Mouse (Mus musculus) intestine, embryonic 15.5 days (tissue): Measurements from ENCODE around the gene Rras. TPM values are rescaled to one million over a fixed set of nuclear protein-coding genes. Genes with fewer than 3 reads are reported as not detected.

Source experiments
- ATAC-seq: fragments of 200-750 bp; cut with Nextera tagmentation; 2 replicates; pipeline ENCODE4 v1.8.0; 2017; ENCODE audit warnings: moderate TSS enrichment, moderate library complexity
- H3K27ac ChIP-seq: fragments of 300-500 bp; sonication (generic); 2 replicates; pipeline ENCODE4 v1.5.1; 2015; ENCODE audit warnings: mild to moderate bottlenecking, inconsistent platforms
- H3K27me3 ChIP-seq: fragments of 300-500 bp; sonication (generic); replicated peaks from 2 replicates; pipeline ENCODE4 v1.6.1; 2015; ENCODE audit warnings: inconsistent platforms
- H3K36me3 ChIP-seq: fragments of 300-500 bp; sonication (generic); 2 replicates; pipeline ENCODE4 v1.6.1; 2015; ENCODE audit warnings: inconsistent platforms
- H3K4me1 ChIP-seq: fragments of 300-500 bp; sonication (generic); replicated peaks from 2 replicates; pipeline ENCODE4 v1.6.1; 2015; ENCODE audit warnings: inconsistent platforms
- H3K4me2 ChIP-seq: fragments of 300-500 bp; sonication (generic); replicated peaks from 2 replicates; pipeline ENCODE4 v1.6.1; 2015; ENCODE audit warnings: mild to moderate bottlenecking, inconsistent platforms
- H3K4me3 ChIP-seq: fragments of 300-500 bp; sonication (generic); replicated peaks from 2 replicates; pipeline ENCODE4 v1.5.1; 2015; ENCODE audit warnings: inconsistent platforms
- H3K9ac ChIP-seq: fragments of 300-500 bp; sonication (generic); 2 replicates; pipeline ENCODE4 v1.6.1; 2015; ENCODE audit warnings: inconsistent platforms
- H3K9me3 ChIP-seq: fragments of 300-500 bp; sonication (generic); 2 replicates; pipeline ENCODE4 v1.6.1; 2016; ENCODE audit warnings: inconsistent platforms
- WGBS: fragments of 180-500 bp; shearing (Covaris S2); methylation state at CpG from one replicate; pipeline ENCODE4 v1.1.7; 2015; 5-methylcytosine and 5-hydroxymethylcytosine counted together
- polyA plus RNA-seq: library from polyadenylated mRNA; unstranded; fragments of >200 nt; fragmentation: Nextera tagmentation; extraction: Ambion mirVana; gene quantifications from 2 replicates; pipeline ENCODE4 v1.2.1, GENCODE M21; 2015

Gene Rras
- polyA plus RNA-seq, 1 experiment from 2014 or later = 57.6 TPM

DNA sequence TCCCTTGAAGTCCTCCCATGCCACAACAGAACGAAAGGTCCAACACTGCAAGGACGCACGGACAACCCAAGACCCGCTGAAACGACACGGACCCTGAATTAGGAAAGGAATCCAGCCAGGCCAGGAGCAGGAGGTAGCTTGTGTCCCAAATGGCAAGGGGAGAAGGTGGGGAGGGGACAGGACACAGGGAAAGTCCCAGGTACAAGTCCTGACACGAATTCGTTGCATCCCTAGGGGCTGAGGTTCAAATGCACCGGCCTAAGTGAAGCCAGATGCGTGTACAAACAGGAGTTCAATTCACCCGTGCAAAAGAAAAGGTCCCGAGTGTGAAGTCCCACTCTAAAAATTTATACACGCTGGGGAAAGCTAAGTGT is 33.8 kb downstream of the Rras start:
- no peaks in the 10 kb centered on the region for H3K27me3 ChIP-seq
- H3K27ac ChIP-seq = peak overlapping the region; percentile 100
- WGBS = 2% methylated on average over 13 of the region's 13 CpGs
- no peaks in the 10 kb centered on the region for H3K9me3 ChIP-seq
- peaks cover 37% of the 10 kb centered on the region for H3K36me3 ChIP-seq
- H3K4me2 ChIP-seq = peak overlapping the region; percentile 95
- peak overlapping the region; percentile 90 for H3K9ac ChIP-seq
- H3K4me1 ChIP-seq = peaks cover 19% of the 10 kb centered on the region
- no peak for ATAC-seq
- peak overlapping the region; percentile 78 for H3K4me3 ChIP-seq

DNA sequence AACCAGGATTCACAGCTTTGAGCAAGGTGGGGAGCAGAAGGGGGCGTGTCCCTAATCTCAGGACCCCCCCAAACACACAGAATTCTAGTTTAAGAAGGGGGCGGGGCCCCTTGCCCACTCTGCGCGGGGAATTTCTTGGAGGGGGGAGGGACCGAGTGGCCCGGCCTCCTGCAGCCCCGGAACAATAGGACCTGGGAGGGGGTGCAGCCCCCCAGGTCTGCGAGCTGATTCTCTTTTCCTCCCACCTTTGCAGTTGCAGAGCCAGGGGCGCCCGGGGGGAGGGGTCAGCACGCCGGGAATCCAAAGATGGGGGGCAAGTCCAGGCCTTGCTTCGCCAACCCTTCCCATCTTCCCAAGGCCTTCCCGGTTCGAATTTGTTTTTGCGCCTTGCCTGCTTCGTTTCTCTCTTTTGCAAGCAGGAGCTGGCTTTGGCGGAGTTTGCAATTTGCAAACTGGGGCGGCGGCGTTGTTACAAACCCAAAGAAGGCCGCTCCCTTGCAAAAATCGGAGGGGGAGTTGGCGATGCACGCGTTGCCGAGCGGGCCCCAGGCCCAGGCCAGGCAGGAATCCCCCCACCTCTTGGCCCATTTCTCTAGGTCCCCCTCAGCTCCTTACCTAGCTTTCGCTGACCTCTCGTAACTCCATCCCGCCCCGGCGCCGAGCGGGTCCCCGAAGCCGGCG is 34.6 kb downstream of the Rras start:
- H3K9me3 ChIP-seq = no peaks in the 10 kb centered on the region
- H3K4me3 ChIP-seq = peak overlapping the region; percentile 78
- H3K4me2 ChIP-seq = peak overlapping the region; percentile 95
- H3K27me3 ChIP-seq = no peaks in the 10 kb centered on the region
- H3K27ac ChIP-seq = peak overlapping the region; percentile 100
- H3K9ac ChIP-seq = peak overlapping the region; percentile 90
- peaks cover 19% of the 10 kb centered on the region for H3K4me1 ChIP-seq
- WGBS = under 1% methylated on average over 38 of the region's 38 CpGs
- H3K36me3 ChIP-seq = peaks cover 31% of the 10 kb centered on the region
- ATAC-seq = no peak

- Histone ChIP-seq H3K27ac (peak within 1 kb of the TSS; percentile 100), H3K9ac (peak within 1 kb of the TSS; percentile 90), H3K4me1 (peaks cover 19% of the 10 kb centered on the region), H3K4me3 (peak within 1 kb of the TSS; percentile 78), H3K36me3 (peaks cover 26% of the 10 kb centered on the region), H3K27me3 (no peaks in the 10 kb centered on the region), H3K4me2 (peak within 1 kb of the TSS; percentile 95), H3K9me3 (no peaks in the 10 kb centered on the region)
- WGBS = 0% methylated on average over 5 of the region's 18 CpGs
- ATAC-seq = peak; percentile 40
Observed at GRCm38 (mm10) chr7:45052862-45053116, 35.0 kb downstream of the Rras start, which contains the start of gene Prr12. Gene Prr12, minus strand, starts transcription at chr7:45052881.

DNA sequence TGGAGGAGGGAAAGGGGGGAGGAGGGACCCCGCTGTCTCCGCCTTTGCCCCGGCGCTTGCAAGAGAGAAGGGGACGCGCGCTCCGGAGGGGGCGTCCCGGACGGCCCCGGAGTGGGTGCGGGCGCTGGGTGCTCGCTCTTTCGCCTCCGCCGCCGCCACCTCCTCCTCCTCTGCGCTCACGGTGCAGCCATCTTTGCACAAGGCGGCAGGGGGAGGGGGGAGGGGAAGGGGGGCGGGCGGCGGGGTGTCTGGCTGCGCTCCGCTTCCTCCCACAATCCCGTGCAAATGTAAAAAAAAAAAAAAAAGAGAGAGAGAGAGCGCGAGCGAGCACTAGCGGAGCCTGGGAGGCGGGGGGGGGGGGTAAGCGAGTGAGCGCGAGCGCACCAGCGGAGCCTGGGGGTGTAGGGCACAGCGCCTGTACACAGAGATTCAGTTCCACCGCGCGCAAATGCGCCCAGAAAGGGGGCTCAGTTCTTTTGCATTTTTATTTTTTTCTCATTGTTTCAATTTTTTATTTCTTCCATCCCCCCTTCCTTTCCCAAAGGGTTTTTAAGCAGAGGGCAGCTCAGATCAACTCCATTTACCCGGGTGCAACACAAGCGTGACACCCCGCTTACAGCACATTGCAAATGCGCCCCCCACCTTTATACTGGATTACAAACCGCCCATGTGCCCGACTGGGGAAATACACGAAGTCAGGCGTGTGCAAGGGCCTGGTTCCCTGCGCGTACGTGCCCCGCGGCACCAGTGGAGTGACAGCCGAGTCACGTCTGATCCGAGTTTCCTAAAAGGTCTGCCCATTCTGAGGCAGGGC is 35.6 kb downstream of the Rras start:
- Histone ChIP-seq H3K4me2 (peak overlapping the region; percentile 95), H3K9me3 (no peaks in the 10 kb centered on the region), H3K36me3 (peaks cover 21% of the 10 kb centered on the region), H3K27me3 (no peaks in the 10 kb centered on the region), H3K4me1 (peaks cover 19% of the 10 kb centered on the region), H3K9ac (peak overlapping the region; percentile 90), H3K4me3 (peak overlapping the region; percentile 78), H3K27ac (peak overlapping the region; percentile 100)
- peak; percentile 68 for ATAC-seq
- under 1% methylated on average over 41 of the region's 59 CpGs for WGBS

DNA sequence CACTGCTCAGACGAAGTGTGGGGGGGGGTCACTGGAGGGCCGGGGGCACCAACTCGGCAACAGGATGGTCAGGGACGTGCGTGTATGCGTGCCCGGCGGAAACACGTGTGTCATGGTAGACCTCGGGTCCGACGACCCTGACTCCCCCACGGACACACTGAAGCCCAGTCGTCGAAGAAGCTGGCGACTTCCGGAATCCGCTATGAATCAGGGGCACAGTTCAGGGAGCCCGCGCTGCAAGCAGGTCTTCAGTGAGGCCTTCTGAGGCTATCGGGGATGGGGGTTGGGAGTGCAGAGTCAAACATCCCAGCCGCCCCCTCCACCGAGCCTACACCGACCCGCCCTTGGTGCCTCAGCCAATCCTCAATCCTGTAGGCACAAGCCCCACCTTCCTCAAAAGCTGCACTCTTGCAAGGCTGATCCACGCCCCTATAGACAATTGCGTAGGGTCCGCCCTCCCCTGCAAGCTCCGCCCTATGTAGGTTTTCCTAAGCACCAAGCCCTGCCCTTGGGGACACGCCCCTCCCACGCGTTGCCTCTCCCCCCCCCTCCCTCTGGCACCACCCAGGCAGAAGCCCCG is 36.3 kb downstream of the Rras start:
- H3K9me3 ChIP-seq = no peaks in the 10 kb centered on the region
- H3K4me1 ChIP-seq = peaks cover 19% of the 10 kb centered on the region
- peak overlapping the region; percentile 78 for H3K4me3 ChIP-seq
- H3K27ac ChIP-seq = peak overlapping the region; percentile 100
- H3K27me3 ChIP-seq = no peaks in the 10 kb centered on the region
- peaks cover 14% of the 10 kb centered on the region for H3K36me3 ChIP-seq
- peak; percentile 95 for ATAC-seq
- WGBS = 0% methylated on average over 33 of the region's 33 CpGs
- H3K4me2 ChIP-seq = peak overlapping the region; percentile 95
- peak overlapping the region; percentile 68 for H3K9ac ChIP-seq

GRCm38 (mm10) chr7:45056329-45056971 is 38.7 kb downstream of the Rras start:
- H3K27ac ChIP-seq = no peak overlapping the region
- H3K27me3 ChIP-seq = no peaks in the 10 kb centered on the region
- ATAC-seq = no peak

GRCm38 (mm10) chr7:45056972-45057348 is 39.2 kb downstream of the Rras start:
- Histone ChIP-seq H3K9me3 (no peaks in the 10 kb centered on the region), H3K27me3 (no peaks in the 10 kb centered on the region), H3K9ac (no peak overlapping the region), H3K36me3 (no peaks in the 10 kb centered on the region), H3K4me1 (peaks cover 11% of the 10 kb centered on the region), H3K4me3 (no peak overlapping the region), H3K27ac (no peak overlapping the region), H3K4me2 (no peak overlapping the region)
- ATAC-seq = no peak

More at GRCm38 (mm10) chr7:45056329-45056971, 38.7 kb downstream of the Rras start:
- 74% methylated on average over 14 of the region's 14 CpGs for WGBS
- Histone ChIP-seq H3K9me3 (no peaks in the 10 kb centered on the region), H3K4me3 (no peak overlapping the region), H3K36me3 (no peaks in the 10 kb centered on the region), H3K4me1 (peaks cover 12% of the 10 kb centered on the region), H3K9ac (no peak overlapping the region), H3K4me2 (no peak overlapping the region)

- ATAC-seq = no peak
- H3K9me3 ChIP-seq = no peaks in the 10 kb centered on the region
- H3K27ac ChIP-seq = no peak overlapping the region
- no peaks in the 10 kb centered on the region for H3K36me3 ChIP-seq
- H3K4me3 ChIP-seq = no peak overlapping the region
- no peak overlapping the region for H3K4me2 ChIP-seq
- 77% methylated on average over 10 of the region's 10 CpGs for WGBS
- H3K4me1 ChIP-seq = peaks cover 10% of the 10 kb centered on the region
- H3K27me3 ChIP-seq = no peaks in the 10 kb centered on the region
- no peak overlapping the region for H3K9ac ChIP-seq
Observed at GRCm38 (mm10) chr7:45058607-45059571, 41.1 kb downstream of the Rras start.

GRCm38 (mm10) chr7:45060632-45061122 is 42.9 kb downstream of the Rras start:
- Histone ChIP-seq H3K27me3 (no peaks in the 10 kb centered on the region), H3K36me3 (no peaks in the 10 kb centered on the region), H3K9me3 (no peaks in the 10 kb centered on the region), H3K27ac (0 out of 2 replicates have a peak overlapping the region, but pooled peaks have one; percentile 6), H3K4me1 (peaks cover 10% of the 10 kb centered on the region), H3K4me3 (peak overlapping the region; percentile 72), H3K4me2 (peak overlapping the region; percentile 61), H3K9ac (peak overlapping the region; percentile 55; the same call in 1 of the 2 replicates)
- ATAC-seq = no peak
- WGBS = 76% methylated on average over 6 of the region's 6 CpGs

DNA sequence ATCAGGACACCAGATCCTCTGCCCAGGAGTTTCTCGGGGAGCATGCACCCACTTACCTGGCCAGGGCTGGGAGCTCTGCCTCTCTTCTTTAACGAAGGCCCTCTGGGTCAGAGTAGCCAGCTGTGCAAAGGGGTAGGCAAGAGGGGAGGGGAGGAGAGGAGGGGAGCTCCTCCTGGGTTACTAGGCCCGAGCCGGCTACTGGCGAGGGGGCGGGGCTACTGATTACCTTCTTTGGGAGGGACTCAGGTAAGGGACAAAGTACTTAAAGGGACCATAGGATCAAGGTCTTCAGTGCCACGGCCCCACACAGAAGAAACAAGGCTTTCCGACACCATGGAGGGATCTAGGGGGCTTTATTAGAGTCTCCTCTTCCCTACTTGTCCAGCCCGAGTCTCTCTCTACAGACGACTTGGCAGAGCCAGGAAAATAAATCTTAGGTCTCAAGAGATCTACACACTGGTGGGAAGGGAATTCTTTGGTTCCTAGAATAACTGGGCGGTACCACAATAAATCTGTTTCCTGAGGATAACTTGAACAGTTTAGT is 43.8 kb downstream of the Rras start:
- WGBS = 11% methylated on average over 11 of the region's 11 CpGs
- peaks cover 10% of the 10 kb centered on the region for H3K4me1 ChIP-seq
- ATAC-seq = peak; percentile 77

DNA sequence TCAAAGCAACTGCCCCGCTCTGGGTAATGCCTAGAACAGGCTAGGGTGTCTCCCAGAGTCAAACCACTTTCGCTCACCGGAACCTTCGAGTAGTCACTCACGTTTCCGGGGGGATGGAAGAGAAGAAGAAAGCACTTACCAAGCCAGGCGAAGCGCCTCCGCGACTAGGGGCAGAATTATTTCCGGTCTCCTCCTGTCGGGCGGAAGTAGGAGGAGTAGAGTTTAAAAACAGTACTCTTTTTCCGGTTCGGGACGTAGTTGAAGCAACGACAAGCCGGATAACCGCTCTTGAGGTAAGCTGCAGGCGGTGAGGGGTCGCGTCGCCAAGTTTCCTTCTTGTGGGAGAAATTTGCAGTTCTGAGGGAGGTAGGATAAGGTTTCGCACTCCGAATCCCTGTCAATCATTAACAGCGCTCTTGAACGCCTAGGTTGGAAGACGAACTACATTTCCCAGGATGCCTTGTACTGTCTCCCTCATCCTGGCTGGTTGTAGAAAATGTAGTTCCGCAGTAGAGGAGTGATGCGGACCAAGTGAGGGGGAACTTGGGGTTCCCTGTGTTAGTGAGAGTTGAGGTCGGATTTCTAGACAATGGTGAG is 44.6 kb downstream of the Rras start, which contains the start of the genes Nosip and Prrg2:
Gene Nosip, plus strand, starts transcription at position 191 of the 597 bp plus-strand sequence.
Gene Prrg2, minus strand, starts transcription at position 439 of the 597 bp plus-strand sequence.
- under 1% methylated on average over 31 of the region's 31 CpGs for WGBS

More for the DNA sequence above, 43.8 kb downstream of the Rras start:
- H3K36me3 ChIP-seq = no peaks in the 10 kb centered on the region
- H3K4me3 ChIP-seq = peak overlapping the region; percentile 72
- H3K9ac ChIP-seq = peak overlapping the region; percentile 55
- peak overlapping the region; percentile 61 for H3K4me2 ChIP-seq
- peak overlapping the region; percentile 93 for H3K27ac ChIP-seq
- H3K27me3 ChIP-seq = no peaks in the 10 kb centered on the region
- no peaks in the 10 kb centered on the region for H3K9me3 ChIP-seq

More for the DNA sequence above, 44.6 kb downstream of the Rras start, which contains the start of the genes Nosip and Prrg2:
- peak within 1 kb of the TSS; percentile 61 for H3K4me2 ChIP-seq
- H3K36me3 ChIP-seq = no peaks in the 10 kb centered on the region
- H3K27ac ChIP-seq = peak within 1 kb of the TSS; percentile 93
- ATAC-seq = peak; percentile 91
- H3K4me3 ChIP-seq = peak within 1 kb of the TSS; percentile 72
- H3K27me3 ChIP-seq = no peaks in the 10 kb centered on the region
- H3K9me3 ChIP-seq = no peaks in the 10 kb centered on the region
- H3K4me1 ChIP-seq = peaks cover 10% of the 10 kb centered on the region
- H3K9ac ChIP-seq = peak within 1 kb of the TSS; percentile 62
